Mouse (Mus musculus) heart, postnatal 0 days (tissue): ENCODE measurements around the gene Ldhb.

ENCODE experiments used
- CTCF ChIP-seq: IDR thresholded peaks from 2 replicates; pipeline ENCODE4 v1.5.1; 2016; ENCODE audit warnings: antibody characterized with exemption, control low read depth, low read depth
- EP300 ChIP-seq: IDR thresholded peaks from 2 replicates; pipeline ENCODE4 v1.6.1; 2016; ENCODE audit warnings: antibody characterized with exemption, low read depth

DNA sequence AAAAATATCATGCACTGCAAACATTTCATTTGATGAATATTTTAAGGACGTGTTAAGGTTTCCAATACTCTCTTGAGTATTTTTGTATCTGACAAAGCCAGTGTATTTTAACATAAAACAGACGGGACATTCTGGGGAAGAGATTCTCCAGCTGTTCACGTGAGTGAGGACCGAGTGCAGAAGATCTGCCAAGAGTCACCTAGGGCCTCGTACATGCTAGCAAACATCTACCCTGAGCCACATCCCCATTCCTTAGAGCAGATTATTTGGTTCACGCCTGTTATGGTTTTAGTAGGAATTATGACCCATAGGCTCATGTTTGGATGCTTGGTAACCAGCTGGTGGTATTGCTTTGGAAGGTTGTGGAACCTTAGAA, 35.0 kb upstream of the Ldhb start:
- TF ChIP-seq EP300 (no peak), CTCF (no peak)
